Mouse (Mus musculus) central nervous system, embryonic 18 days (tissue): ENCODE data around the gene Tomm5. TPM values are rescaled to one million over a fixed set of nuclear protein-coding genes. Genes with fewer than 3 reads are reported as not detected.

Source experiments
- polyA plus RNA-seq: library from polyadenylated mRNA; depleted of rRNA; stranded (reverse); fragments of >200 nt; gene quantifications from 2 replicates; pipeline ENCODE4 v1.2.3, GENCODE M21; 2012; rRNA removed

Tomm5 gene
- polyA plus RNA-seq = 128 and 157 TPM in 2 replicates

GRCm38 (mm10) chr4:45107601-45108277, at the start of gene Tomm5:
Gene Tomm5 (minus strand): TSS chr4:45108114.

DNA sequence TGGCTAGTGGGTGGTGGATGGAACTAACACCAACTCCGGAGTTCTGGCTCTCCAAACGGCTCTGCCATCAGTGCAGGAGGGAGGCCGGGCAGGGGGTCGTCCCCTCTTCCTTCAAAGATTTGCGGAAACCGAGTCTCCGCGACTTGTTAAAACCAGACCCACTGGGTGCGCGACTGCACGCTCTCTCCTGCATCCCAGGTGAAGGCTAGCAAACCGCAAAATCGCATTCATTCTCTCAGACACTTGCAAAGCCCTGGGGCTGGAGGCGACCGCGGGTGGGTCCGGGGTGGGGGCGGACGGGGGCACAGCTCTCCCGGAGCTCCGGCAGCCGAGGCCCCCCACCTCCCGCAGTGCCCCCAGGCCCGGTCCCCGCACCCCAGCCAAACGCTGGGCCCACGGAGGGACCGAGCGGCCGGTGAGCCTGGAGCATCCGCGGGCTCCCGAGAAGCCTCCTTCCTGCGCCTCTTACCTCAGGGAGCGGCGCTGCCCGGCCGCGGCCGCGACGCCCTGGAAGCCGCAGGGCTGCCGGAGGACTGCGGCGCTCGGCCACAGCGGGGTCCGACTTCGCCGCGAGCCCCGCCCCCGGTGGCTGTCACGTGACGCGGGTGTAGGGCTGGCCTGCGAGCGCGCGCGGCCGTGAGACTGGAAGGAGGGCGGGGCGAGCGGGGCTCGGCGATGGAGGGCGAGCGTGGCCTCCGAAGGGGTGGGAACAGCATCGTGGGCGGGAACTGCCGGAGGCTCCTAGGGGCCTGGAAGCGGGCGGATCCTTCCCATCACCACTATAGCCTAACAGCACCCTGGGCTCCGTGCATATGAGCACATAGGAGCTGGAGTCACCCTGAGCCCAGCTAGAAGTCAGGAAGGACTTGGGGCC, 23.7 kb downstream of the Tomm5 start, which contains the start of gene Fbxo10:
Gene Fbxo10 (minus strand): TSS at position 584 of the 874 bp plus-strand sequence.

Other genes with a start within 250 kb of the Tomm5 start
- gene Grhpr, start 126.7 kb downstream of the Tomm5 start, polyA plus RNA-seq = 19.9 and 20.5 TPM in 2 replicates
- 28.1 and 29.3 TPM in 2 replicates for gene Zbtb5, start 95.7 kb downstream of the Tomm5 start, polyA plus RNA-seq
- gene Polr1e, start 89.5 kb downstream of the Tomm5 start, polyA plus RNA-seq = 19.4 and 21.5 TPM in 2 replicates
- 33.2 and 33.7 TPM in 2 replicates for gene Fbxo10, start 23.5 kb downstream of the Tomm5 start, polyA plus RNA-seq
- 2.6 and 2.8 TPM in 2 replicates for gene Frmpd1, start 76.8 kb upstream of the Tomm5 start, polyA plus RNA-seq
- 17.4 and 18.1 TPM in 2 replicates for gene Trmt10b, start 189.0 kb upstream of the Tomm5 start, polyA plus RNA-seq
- gene Dcaf10, start 234.0 kb upstream of the Tomm5 start, polyA plus RNA-seq = 10.8 and 11.7 TPM in 2 replicates
- gene Exosc3, start 234.6 kb upstream of the Tomm5 start, polyA plus RNA-seq = 22.9 and 26.0 TPM in 2 replicates